Mouse (Mus musculus): ENCODE results near the gene Fam174b.

- TF ChIP-seq GABPA (IDR thresholded peaks at IDR 0.05; ENCODE audit: insufficient replicate concordance, low read depth, low read length) (no peak), ZMIZ1 (IDR thresholded peaks at IDR 0.05; ENCODE audit: low read depth, low read length) (no peak), ZC3H11A (IDR thresholded peaks at IDR 0.05; ENCODE audit: low read depth, low read length) (no peak)
Observed at GRCm38 (mm10) chr7:73715928-73716749, 24.0 kb upstream of the Fam174b start.

Measured in CH12.LX (cell line).